Mouse (Mus musculus) layer of hippocampus, adult 9-10 months (tissue): ENCODE measurements around the gene Btn1a1.

Source experiments
- DNase-seq: peaks from one replicate; pipeline ENCODE4 v3.0.0; 2022; ENCODE audit warnings: low spot score

Gene Btn1a1

DNA sequence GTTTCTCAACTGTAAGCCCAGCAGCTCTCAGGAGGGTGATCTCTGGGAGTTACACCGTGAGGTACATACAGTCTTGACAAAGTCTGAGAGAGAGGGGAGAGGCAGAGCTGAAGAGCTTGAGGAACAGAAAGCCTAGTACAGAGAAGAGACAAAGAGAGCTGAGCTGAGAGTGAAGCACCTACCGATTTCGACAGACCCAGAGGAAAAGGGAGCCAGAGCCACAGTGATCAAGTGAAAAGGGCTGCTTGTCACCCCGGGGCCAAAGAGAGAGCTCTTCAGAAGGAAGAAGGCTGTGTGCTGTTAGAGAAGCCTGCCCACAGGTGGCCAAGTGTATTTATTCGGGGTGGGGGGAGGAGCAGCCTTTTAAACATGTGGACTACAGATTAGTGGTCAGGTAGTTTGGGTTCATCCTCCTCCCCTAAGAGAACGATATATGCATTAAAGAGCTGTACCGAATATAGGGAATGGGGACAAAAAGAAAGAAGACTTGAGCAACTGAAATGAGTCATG is at the start of gene Btn1a1:
Gene Btn1a1 (minus strand): TSS at position 302 of the 510 bp plus-strand sequence.
- DNase-seq: no peak

DNA sequence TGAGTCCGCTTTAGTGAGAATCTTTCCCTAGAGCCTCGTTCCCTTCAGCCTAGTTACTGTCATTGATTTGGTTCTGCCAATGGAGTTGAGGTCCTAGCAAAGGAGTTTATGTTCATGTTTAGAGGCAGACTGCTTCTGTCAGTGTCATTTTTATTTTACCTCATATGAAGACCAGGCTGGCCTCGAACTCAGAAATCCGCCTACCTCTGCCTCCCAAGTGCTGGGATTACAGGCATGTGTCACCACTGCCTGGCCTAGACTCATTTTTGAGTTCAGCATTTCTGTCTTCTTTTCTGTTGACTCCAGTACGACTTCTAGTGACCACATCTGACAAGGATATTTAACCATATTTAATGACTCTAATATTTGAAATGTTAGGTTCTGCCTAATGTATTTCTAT is 49.6 kb upstream of the Btn1a1 start:
- DNase-seq: no peak

DNA sequence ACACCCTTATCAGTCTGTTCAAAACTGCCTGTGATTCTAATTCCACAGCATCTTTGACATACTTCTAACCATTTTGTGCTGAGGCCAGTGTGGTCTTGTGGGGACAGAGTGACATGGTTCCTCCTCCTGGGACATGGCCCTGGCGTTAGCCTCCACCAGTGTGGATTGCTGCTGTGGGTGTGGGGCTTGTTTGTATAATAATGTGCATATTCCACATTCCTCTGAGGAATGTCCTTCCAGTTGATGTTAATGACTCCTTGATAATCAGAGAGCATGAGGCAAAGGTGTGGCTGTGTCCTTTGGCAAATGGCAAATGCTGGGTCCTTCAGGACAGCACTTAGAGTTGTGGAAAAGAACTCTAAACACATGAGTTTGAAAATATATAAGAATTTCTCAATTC is 47.8 kb upstream of the Btn1a1 start:
- no peak for DNase-seq

DNA sequence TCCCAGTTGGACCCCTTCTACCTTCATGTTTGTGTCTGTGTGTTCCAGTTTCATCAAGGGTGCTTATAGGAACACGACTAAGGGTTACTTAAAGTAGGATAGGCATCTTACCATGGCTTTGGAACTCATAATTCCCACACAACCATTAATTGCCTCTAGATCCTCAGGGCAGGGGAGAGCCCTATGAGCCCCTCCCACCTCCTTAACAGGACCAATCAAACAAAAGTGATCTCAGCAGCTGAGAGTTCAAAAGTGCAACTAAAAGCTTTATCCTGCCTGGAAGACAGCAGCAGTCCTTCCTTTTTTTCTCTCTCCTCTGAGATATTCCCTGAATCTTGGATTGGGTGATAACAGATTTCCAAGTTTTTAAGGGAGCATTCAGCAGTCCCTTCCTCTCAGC is 44.4 kb upstream of the Btn1a1 start:
- DNase-seq: no peak

DNA sequence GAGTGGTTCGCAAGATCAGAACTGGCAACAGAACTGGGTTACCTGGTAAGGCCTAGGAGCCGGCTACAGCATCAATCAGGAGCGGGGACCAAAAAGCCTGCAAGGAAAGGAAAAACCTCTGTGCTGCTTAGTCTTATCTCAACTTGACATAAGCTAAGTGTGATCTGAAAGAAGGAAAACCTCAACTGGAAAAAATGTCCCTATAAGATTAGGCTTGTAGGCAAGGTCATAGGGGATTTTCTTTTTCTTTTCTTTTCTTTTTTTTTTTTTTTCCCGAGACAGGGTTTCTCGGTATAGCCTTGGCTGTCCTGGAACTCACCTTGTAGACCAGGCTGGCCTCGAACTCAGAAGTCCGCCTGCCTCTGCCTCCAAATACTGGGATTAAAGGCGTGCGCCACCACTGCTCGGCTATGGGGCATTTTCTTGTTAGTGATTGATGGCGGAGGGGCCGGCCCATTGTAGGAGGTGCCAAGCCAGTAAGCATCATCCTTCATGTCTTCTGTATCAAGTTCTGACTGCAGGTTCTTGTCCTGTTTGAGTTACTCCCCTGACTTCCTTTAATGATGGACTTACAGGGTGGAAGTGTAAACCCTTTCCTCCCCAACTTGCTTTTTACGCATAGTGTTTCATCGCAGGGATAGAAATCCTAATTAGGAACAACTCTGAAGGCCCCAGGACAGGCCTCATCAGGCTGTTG is 41.3 kb upstream of the Btn1a1 start:
- no peak for DNase-seq

DNA sequence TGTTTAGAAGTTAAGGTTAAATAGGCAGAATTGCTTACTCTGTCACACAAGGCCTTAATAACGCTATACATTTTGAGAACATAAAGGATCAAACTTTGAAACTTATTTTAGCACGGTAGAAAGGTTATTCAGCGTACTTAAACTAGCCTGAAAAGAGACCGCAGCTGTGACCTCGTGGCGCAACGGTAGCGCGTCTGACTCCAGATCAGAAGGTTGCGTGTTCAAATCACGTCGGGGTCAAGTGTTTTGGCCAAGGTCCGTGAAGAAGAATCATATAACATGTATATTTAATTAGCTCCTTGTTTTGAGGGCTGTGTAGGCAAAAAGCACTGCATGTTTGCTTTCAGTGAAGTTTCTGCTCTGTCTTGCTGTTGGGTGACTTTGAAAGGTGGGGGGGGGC is 40.6 kb upstream of the Btn1a1 start:
- DNase-seq: no peak

DNA sequence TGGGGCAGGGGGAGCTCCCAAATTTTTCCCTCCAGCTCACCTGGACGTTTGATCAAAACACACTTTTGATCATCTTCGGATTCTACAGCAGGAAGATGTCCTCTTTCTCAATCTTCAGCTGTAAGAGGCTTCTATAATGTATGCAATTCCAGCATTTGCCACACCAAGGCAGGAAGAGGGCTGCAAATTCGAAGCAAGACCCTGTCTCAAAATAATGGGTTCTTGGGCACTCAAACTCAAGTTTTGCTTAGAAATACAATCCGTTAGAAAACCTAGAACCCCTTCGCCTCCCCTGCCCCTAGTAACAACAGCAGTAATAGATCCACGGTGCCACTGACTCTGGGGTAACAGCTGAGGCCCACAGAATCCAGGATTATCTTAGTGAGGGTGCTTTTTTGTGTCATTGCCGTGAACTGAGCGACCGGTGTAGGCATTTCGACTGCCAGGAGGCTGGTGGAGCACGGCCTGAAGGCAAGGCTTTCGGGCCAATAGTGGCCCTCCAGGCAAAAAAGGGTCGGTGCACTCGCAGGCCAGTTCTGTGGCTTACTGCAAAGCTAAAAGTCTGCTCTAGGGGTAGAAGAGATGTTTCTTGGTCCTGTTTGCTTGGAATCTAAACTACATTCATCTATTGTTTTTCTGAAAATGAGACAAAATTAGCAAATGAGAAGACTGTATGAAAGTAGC is 40.1 kb upstream of the Btn1a1 start:
- no peak for DNase-seq

DNA sequence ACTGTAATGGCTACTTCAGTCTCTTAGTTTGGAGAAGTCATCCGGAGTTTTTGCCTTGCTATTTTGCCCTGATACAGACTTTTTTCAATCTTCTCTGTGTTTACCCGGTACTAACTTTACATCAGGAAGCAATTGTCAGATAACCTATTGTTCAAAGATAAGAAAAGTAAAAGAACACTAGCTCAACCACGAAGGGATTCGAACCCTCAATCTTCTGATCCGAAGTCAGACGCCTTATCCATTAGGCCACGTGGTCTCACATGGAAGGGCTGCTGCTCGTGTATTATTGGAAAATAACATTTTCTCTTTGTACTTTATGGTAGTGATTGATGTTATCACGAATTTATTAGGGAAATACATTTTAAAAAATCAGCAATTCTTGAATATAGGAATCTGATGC is 38.1 kb upstream of the Btn1a1 start:
- DNase-seq: peak; percentile 73

DNA sequence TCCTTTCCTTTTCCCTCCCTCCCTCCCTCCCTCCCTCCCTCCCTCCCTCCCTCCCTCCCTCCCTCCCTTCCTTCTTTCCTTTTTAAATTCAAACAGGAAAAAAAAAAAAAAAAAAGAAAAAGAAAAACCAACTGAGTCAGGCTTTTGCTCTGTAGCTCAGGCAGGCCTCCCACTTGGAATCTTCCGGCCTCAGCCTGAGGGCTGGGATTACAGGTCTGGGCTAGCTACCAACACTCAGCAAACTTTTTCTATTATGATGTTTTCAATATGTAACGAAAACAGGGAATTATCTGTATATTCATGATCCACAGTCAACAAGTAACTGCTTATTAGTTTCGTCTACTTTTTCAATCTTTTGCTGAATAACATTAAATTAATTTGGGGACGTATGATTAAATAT is 37.2 kb upstream of the Btn1a1 start:
- DNase-seq: no peak

DNA sequence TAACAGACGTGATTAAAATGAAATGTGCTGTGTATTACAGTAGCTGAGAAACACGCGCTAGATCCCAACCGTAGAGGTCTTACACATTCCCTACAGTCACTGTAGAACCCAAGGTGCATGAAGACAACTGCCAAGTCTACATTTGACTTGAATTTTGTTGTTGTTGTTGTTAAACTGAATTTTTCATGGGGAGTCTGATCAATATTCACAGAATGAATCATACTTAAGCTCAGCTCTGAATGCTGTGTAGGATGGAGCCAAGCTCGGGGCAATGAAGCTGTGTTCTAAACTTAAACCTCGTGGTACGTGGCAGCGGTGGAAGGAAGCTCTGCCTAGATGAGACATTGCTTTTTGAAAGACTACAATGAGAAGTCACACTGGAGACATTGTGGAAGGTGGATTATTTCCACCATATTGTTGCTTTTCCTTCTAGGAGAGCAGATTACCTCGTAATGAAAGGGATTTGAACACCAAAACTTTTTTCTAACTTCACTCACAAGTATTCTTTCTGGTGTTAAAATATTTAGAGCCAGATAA is 36.4 kb upstream of the Btn1a1 start:
- DNase-seq: no peak

DNA sequence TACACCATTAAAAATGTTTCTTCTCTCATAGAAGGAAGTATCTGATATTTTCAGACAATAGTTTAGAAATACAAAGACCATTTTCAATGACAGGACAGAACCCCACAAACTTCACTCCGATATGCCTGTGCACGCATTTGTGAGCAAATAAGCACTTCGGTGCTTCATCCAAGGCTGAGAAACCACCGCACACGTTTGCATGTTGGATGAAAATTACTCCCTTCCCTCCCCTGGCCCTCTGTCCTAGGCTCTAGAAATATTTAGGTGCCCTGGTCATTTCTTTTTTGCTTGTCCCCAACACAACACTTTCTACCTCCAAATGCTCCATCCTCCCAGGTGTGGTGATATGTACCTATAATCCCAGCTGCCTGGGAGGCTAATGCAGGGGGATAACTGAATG is 35.8 kb upstream of the Btn1a1 start:
- DNase-seq: no peak

DNA sequence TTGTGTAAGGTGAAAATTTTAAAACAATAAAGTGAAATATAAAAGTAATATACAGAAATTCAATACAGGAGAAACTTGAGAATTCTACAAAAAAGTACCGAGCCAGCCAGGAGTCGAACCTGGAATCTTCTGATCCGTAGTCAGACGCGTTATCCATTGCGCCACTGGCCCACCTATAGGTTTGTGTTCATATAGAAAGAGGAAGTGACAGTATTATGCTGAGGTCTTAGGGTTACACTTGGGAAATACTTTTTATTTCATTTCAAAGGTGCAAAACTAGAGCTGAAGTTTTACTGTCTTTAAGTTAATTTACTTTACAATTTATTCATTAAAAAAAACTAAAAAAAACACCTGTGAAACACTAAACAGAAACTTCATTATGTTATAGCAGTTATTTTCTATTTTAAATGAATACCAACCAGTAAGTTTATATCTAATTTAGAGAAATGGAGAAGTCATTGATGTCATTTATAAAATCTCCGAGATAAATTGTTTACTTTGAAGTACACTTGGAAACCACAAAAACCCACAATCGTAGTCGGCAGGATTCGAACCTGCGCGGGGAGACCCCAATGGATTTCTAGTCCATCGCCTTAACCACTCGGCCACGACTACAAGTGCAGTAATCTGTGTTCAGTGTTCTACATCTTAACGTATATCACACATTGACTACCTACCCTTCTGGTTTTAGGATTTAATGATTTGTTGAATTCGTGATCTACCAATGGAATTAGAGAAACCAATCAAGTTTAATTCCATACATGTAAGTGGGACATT is 34.9 kb upstream of the Btn1a1 start:
- DNase-seq: peak; percentile 39

DNA sequence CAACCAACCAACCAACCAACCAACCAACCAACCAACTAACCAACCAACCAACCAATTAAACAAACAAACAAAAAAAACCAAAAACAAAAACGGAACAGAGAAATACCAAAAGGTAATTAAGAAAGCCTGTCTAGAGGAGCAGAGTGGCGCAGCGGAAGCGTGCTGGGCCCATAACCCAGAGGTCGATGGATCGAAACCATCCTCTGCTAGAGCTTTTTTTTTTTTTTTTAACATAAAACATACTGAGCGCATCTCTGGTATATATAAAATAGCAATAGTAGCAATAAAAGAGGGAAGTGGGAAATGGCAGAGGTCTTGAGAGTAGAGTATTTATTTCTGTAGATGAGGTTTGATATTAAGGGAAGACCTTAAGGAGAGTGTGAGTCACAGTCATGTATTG is 34.2 kb upstream of the Btn1a1 start:
- DNase-seq: no peak

DNA sequence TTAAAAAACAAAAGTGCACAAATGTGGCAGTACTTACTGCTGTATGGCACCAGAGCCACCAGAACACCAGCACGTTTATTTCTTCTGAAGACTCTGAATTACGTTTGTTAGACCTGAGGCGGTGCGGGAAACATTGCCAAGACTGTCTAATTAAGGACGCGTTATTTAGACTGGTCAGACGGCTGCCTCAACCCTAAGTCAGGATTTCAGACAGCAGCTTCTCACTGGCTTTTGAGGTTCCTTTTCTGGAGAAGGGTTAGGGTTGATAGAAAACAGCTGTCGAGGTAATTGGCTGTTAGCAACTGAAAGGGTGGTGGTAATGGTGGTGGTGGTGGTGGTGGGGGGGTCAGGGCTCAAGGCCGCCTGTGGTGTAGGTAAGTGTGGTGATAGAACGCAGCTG is 33.0 kb upstream of the Btn1a1 start:
- no peak for DNase-seq

DNA sequence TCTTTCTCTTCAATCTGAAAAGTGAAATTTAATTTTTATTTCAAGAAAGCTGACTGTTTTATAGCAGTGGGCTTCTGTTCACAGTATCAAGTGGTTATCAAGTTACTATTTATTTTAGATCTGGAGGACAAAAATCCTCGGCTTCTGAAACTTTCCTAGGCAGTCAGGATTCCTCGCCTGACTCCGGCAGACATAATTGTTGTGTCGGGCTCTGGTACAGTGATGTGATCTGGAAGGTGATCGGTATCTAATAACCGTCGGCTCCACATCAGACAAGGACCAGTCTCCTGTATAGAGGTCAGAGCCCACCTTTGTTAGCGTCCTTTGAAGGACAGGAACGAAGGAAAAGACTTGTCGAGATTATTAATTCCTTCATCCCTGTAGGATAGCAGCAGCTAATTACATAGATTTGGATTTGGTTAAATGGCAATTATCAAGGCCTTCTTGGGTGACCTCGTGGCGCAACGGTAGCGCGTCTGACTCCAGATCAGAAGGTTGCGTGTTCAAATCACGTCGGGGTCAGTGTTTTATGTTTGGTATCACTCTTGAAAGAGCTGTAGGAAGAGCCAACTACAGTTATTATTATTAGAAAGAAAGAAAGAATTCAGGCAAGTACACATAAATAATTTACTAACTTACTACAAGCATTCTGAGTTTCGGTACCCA is 32.1 kb upstream of the Btn1a1 start:
- DNase-seq: peak; percentile 40

DNA sequence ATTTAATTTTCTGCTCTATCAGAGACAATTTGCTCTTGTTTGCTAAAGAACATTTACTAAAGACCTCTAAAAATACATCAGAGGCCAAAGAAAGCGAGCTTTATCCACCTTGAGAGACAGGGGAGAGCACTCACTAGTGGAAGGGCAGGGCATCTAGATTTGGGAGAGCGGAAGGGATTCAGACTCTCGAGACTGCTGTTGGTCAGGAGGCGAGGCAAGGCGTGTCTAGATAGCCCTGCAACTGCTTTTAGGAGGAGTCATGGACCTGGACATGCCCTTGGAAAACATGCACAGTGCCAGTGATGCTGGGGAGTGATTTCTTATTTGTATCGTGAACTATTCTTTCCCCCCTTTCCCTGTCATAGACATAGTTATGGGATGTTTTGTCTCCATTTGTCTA is 29.8 kb upstream of the Btn1a1 start:
- no peak for DNase-seq

DNA sequence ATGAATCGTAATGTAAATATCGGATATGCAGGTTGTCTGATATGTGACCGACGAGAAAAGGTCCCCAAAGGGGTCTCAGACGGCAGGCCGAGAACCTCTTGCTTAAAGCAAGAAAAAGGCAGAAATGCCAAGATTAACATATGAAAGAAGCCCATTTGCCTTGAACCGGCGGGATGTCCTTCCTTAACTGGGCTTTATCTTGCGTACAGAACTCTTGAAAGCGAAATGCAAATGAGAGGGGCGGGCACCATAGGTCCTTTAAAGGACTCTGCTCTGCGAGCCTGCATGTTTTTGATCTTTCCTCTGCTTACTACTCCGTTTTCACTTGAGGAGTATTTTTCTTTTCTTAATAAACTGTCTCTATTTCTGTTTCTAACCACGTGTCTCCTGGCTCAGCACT is 26.3 kb upstream of the Btn1a1 start:
- DNase-seq: no peak

DNA sequence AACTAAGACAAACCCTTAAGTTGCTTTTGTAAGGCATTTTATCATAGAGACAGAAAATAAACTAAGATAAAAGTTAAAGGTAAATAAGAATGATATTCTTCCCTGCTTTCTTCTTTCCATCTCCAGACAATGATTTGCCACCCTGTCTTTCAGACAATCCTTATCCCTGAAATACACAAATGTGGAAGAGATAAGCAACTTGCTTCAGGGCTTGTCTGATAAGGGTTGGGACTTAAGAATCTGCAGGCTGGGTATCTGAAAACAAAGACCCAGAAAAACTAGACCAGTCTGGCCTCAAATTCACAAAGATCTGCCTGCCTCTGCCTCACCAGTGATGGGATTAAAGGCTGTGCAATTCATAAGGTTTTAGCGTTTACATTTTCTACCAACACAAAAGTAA is 25.6 kb upstream of the Btn1a1 start:
- DNase-seq: no peak

DNA sequence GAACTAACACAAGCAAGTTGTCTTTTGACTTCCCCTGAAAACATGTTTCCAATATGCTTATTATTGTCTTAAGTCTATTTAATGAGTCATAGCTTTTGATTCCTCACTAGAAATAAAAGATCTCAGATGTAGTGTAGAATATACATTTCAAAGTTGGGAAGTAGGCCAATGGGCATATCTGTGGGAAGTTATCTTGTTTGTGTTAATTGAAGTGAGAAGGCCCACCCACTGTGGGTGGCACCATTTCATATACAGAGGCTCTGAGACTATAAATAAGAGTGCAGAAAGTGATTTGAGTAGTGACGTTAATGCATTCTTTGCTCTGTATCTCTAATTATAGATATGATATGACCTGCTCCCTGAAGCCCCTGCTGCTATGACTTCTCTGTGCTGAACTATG is 25.2 kb upstream of the Btn1a1 start:
- DNase-seq: no peak

DNA sequence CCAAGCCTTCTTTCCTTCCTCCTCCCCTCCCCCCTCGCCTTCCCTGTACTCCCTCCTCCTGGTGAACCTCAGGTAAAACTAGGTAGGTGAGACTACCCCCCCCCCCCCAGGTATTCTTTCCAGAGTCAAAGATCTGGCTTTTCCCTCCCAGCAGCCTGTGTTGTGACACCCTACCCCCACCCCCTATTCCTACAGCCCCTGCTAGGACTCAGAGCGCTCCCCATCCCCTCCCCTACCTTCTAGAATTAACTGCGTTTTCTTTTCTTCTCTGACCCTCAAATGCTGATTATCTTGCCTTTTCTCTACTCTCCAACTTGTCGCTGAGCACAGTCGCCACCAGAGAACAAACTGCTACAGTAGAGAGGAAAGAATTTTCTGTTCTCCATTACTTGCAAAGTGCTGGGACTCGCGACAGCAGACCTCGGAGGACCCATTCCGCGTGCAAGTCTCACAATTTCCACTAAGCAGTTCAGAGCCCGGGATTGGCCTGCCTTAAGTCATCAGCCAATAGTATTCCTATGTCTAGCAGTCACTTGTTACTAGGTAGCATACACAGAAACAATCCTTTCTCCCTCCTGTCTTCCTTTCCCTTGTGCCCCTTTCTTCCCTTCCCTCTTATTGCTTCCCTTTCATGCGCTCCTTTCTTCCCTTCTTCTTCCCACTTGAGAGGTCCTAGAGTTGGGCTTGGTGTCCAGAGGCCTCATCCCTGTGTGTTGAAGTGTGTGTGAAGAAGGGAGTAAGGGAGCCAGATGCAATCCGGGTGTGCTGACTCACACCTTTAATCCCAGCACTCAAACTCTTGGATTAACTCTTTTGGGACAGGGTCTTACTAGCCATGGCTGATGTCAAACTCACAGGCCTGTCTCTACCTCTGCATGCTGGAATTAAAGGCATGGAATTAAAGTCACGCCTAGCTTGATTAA is 23.0 kb upstream of the Btn1a1 start, which contains the start of gene Btn2a2:
Gene Btn2a2 (minus strand): TSS at position 458 of the 923 bp plus-strand sequence.
- peak; percentile 63 for DNase-seq

DNA sequence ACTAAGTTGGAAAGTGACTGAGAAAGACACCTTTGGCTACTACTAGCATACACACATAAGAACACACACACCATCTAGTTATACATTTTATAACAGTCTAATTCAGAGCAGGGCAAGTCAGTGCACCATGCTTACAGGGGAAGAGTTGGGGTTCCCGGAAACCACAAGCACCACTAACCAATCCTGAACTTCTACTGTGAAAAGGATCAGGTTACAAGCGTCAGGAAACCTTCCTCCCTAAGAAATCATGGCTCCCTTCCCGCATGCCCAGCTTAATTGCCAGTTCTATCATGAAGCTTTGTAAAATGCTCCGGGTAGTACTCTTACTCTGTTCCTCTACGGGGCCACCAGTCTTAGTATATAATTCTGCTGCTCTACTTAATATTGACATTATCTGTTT is 19.6 kb upstream of the Btn1a1 start:
- no peak for DNase-seq
